ENCODE assay signal across 14 mouse cellular contexts in genomic region chr7:101074170-101074767, GRCm38 (mm10). TPM values are rescaled to one million over a fixed set of nuclear protein-coding genes. Genes with fewer than 3 reads are reported as not detected.
DNase-seq lines count a peak whose midpoint lies in the region; ATAC-seq and TF ChIP-seq lines count a peak whose summit lies in the region.
"Had no signal": no experiment of that assay in that cellular context is flagged by ENCODE, and none has a peak within 500 bp of the region (broad histone marks: within the 10 kb centered on the region; RNA-seq: fewer than 3 reads in every experiment).

No protein-coding gene starts in this region.

- no peaks in the 10 kb centered on the region for H3K36me3 ChIP-seq in lung, embryonic 14.5 days (ENCODE audit: insufficient read depth)
- H3K36me3 ChIP-seq in kidney, embryonic 15.5 days = no peaks in the 10 kb centered on the region
- no peaks in the 10 kb centered on the region for H3K36me3 ChIP-seq in liver, embryonic 15.5 days (replicated peaks)
- H3K36me3 ChIP-seq: G1E; hindbrain, embryonic 12.5 days; neural tube, embryonic 13.5 days had no signal

- H3K4me2 ChIP-seq in lung, embryonic 14.5 days = no peak overlapping the region
- H3K4me2 ChIP-seq in kidney, embryonic 15.5 days = no peak overlapping the region
- H3K4me2 ChIP-seq in liver, embryonic 15.5 days = no peak overlapping the region
- H3K4me2 ChIP-seq: hindbrain, embryonic 12.5 days; neural tube, embryonic 13.5 days had no signal

- TF ChIP-seq CTCF in lung, embryonic 14.5 days (IDR thresholded peaks at IDR 0.05; ENCODE audit: low read depth) = no peak

- WGBS in lung, embryonic 14.5 days = 55% methylated on average over 8 of the region's 8 CpGs
- WGBS in kidney, embryonic 15.5 days = 47% methylated on average over 8 of the region's 8 CpGs
- WGBS in liver, embryonic 15.5 days (ENCODE audit: insufficient replicate concordance) = 31% methylated on average over 8 of the region's 8 CpGs

- H3K9ac ChIP-seq in lung, embryonic 14.5 days = no peak overlapping the region
- no peak overlapping the region for H3K9ac ChIP-seq in kidney, embryonic 15.5 days
- no peak overlapping the region for H3K9ac ChIP-seq in liver, embryonic 15.5 days
- H3K9ac ChIP-seq: hindbrain, embryonic 12.5 days; neural tube, embryonic 13.5 days had no signal

- H3K27me3 ChIP-seq in lung, embryonic 14.5 days (ENCODE audit: insufficient read depth, low read length) = no peaks in the 10 kb centered on the region
- H3K27me3 ChIP-seq in kidney, embryonic 15.5 days = no peaks in the 10 kb centered on the region
- no peaks in the 10 kb centered on the region for H3K27me3 ChIP-seq in liver, embryonic 15.5 days
- H3K27me3 ChIP-seq: hindbrain, embryonic 12.5 days; neural tube, embryonic 13.5 days had no signal

- H3K9me3 ChIP-seq in lung, embryonic 14.5 days (ENCODE audit: low read depth, low read length) = no peaks in the 10 kb centered on the region
- H3K9me3 ChIP-seq in kidney, embryonic 15.5 days (replicated peaks) = no peaks in the 10 kb centered on the region
- H3K9me3 ChIP-seq in liver, embryonic 15.5 days (replicated peaks) = no peaks in the 10 kb centered on the region
- H3K9me3 ChIP-seq: G1E; neural tube, embryonic 13.5 days had no signal

- DNase-seq in adrenal gland, postnatal 14 days = peak; percentile 40
- no peak for DNase-seq in adrenal gland, postnatal 25 days
- peak; percentile 47 for DNase-seq in lung, embryonic 14.5 days
- DNase-seq in lung, postnatal 4 days = no peak
- no peak for DNase-seq in spleen, postnatal 10 days (ENCODE audit: low spot score in 2 of 2)
- DNase-seq: thymus, postnatal 36 days had no signal

- no peak for ATAC-seq in lung, embryonic 14.5 days (ENCODE audit: insufficient read depth)
- ATAC-seq in kidney, embryonic 15.5 days (replicated peaks; ENCODE audit: low FRiP score) = no peak; the same call in 1 of the 2 replicates
- ATAC-seq in liver, embryonic 15.5 days (ENCODE audit: insufficient read depth) = peak; percentile 53; the same call in 1 of the 2 replicates
- ATAC-seq in frontal cortex, adult (ENCODE audit: low TSS enrichment) = no peak
- ATAC-seq: lung, postnatal 0 days; midbrain, embryonic 16.5 days had no signal

- no peaks in the 10 kb centered on the region for H3K4me1 ChIP-seq in lung, embryonic 14.5 days (ENCODE audit: insufficient read depth)
- peaks cover 19% of the 10 kb centered on the region for H3K4me1 ChIP-seq in kidney, embryonic 15.5 days
- H3K4me1 ChIP-seq in liver, embryonic 15.5 days (replicated peaks) = peaks cover 35% of the 10 kb centered on the region
- H3K4me1 ChIP-seq: hindbrain, embryonic 12.5 days; neural tube, embryonic 13.5 days had no signal

- H3K4me3 ChIP-seq in lung, embryonic 14.5 days (ENCODE audit: low read depth, low read length) = no peak overlapping the region
- H3K4me3 ChIP-seq in kidney, embryonic 15.5 days (replicated peaks) = no peak overlapping the region
- no peak overlapping the region for H3K4me3 ChIP-seq in liver, embryonic 15.5 days (replicated peaks)
- H3K4me3 ChIP-seq: hindbrain, embryonic 12.5 days; neural tube, embryonic 13.5 days had no signal

- no peak overlapping the region for H3K27ac ChIP-seq in lung, embryonic 14.5 days (ENCODE audit: low read depth)
- H3K27ac ChIP-seq in kidney, embryonic 15.5 days = peak overlapping the region; percentile 56
- no peak overlapping the region for H3K27ac ChIP-seq in liver, embryonic 15.5 days (replicated peaks)
- H3K27ac ChIP-seq: hindbrain, embryonic 12.5 days; neural tube, embryonic 13.5 days had no signal

RNA-seq across cellular contexts. Expression of gene Fchsd2, which starts 18.4 kb away (rescaled TPM):
- total RNA-seq in adrenal gland, postnatal 14 days (2021) = 21.6 and 31.8 TPM in 2 replicates
- total RNA-seq in adrenal gland, postnatal 25 days (2021) = 24.1 and 31.9 TPM in 2 replicates
- 23.6 and 23.8 TPM in 2 replicates for polyA plus RNA-seq in lung, embryonic 14.5 days (2014; fragmentation: Nextera tagmentation; extraction: Ambion mirVana)
- polyA plus RNA-seq in kidney, embryonic 15.5 days (2015; fragmentation: Nextera tagmentation; extraction: Ambion mirVana) = 25.7 and 27.1 TPM in 2 replicates
- 4.5 and 4.9 TPM in 2 replicates for polyA plus RNA-seq in liver, embryonic 15.5 days (2015; fragmentation: Nextera tagmentation; extraction: Ambion mirVana)

Comparison
In these comparisons a context has a peak if more than half of its experiments do, and no peak if none do; other contexts are left out.
1. DNase-seq: peak in adrenal gland, postnatal 14 days (single experiment) and lung, embryonic 14.5 days (single experiment); none in adrenal gland, postnatal 25 days (single experiment), lung, postnatal 4 days (0 of 2) and spleen, postnatal 10 days (0 of 2).